Mouse (Mus musculus) forebrain, embryonic 16.5 days (tissue): ENCODE measurements at regions not wholly inside any gene's neighbourhood (a gene's known extent, or its start where the extent isn't known, plus 50 kb on each side); places are given as distances from the start of the nearest gene placed in this dataset.

Experiments
- ATAC-seq: fragments of 200-750 bp; cut with Nextera tagmentation; 2 replicates; pipeline ENCODE4 v1.8.0; 2017; ENCODE audit warnings: mild to moderate bottlenecking, moderate library complexity
- H3K27ac ChIP-seq: fragments of 300-500 bp; sonication (generic); 2 replicates; pipeline ENCODE4 v1.5.1; 2014; ENCODE audit warnings: low read length, control low read depth
- H3K27me3 ChIP-seq: fragments of 300-500 bp; sonication (generic); replicated peaks from 2 replicates; pipeline ENCODE4 v1.6.1; 2014; ENCODE audit warnings: low read length; ENCODE audit not compliant: control insufficient read depth, insufficient read depth
- H3K36me3 ChIP-seq: fragments of 300-500 bp; sonication (generic); 2 replicates; pipeline ENCODE4 v1.6.1; 2014; ENCODE audit not compliant: control insufficient read depth, insufficient read depth
- H3K4me1 ChIP-seq: fragments of 300-500 bp; sonication (generic); replicated peaks from 2 replicates; pipeline ENCODE4 v1.6.1; 2014; ENCODE audit warnings: low read length; ENCODE audit not compliant: control insufficient read depth, insufficient read depth
- H3K4me2 ChIP-seq: fragments of 300-500 bp; sonication (generic); 2 replicates; pipeline ENCODE4 v1.6.1; 2014; ENCODE audit warnings: mild to moderate bottlenecking, low read length, control low read depth
- H3K4me3 ChIP-seq: fragments of 300-500 bp; sonication (generic); replicated peaks from 2 replicates; pipeline ENCODE4 v1.5.1; 2014; ENCODE audit warnings: mild to moderate bottlenecking, low read length, control low read depth
- H3K9ac ChIP-seq: fragments of 300-500 bp; sonication (generic); replicated peaks from 2 replicates; pipeline ENCODE4 v1.6.1; 2014; ENCODE audit warnings: low read depth, low read length, control low read depth
- H3K9me3 ChIP-seq: fragments of 300-500 bp; sonication (generic); 2 replicates; pipeline ENCODE4 v1.6.1; 2016; ENCODE audit warnings: low read length; ENCODE audit not compliant: control insufficient read depth
- WGBS: fragments of 180-500 bp; shearing (Covaris S2); extraction: QIAGEN DNeasy Blood & Tissue Kit; methylation state at CpG from one replicate; pipeline ENCODE4 v1.1.7; 2014; 5-methylcytosine and 5-hydroxymethylcytosine counted together

- Histone ChIP-seq H3K4me1 (no peaks in the 10 kb centered on the region), H3K4me2 (no peak overlapping the region), H3K9me3 (no peaks in the 10 kb centered on the region), H3K27me3 (no peaks in the 10 kb centered on the region), H3K36me3 (no peaks in the 10 kb centered on the region), H3K27ac (no peak overlapping the region), H3K4me3 (no peak overlapping the region), H3K9ac (no peak overlapping the region)
- ATAC-seq: no peak
- 61% methylated on average over 2 of the region's 2 CpGs for WGBS
Measured at GRCm38 (mm10) chr16:71197523-71197922, 883.8 kb downstream of the Gbe1 start.

DNA sequence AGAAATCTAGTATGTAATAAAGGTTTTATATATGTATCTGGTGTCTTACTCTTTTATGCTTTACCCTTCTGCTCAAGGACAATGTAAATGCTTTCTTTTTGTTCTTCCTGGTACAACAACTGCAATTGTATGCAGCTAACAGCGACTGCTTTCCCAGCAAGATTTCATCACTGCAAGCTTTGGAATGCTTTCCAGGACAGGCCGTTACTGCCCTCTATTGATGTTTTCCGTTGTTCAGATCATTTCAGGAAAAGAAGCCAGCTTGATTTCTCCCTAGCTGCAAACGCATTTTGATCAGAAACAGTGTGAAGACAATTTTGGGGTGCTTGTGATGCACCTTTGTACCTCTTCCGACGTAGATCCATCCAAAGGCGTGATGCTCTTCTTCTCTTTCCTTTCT lies 895.1 kb downstream of the Gbe1 start:
- Histone ChIP-seq H3K9me3 (no peaks in the 10 kb centered on the region), H3K36me3 (no peaks in the 10 kb centered on the region), H3K9ac (no peak overlapping the region), H3K27me3 (no peaks in the 10 kb centered on the region), H3K4me2 (no peak overlapping the region), H3K4me1 (no peaks in the 10 kb centered on the region), H3K27ac (no peak overlapping the region), H3K4me3 (no peak overlapping the region)
- no peak for ATAC-seq
- 50% methylated on average over 7 of the region's 7 CpGs for WGBS

- Histone ChIP-seq H3K36me3 (no peaks in the 10 kb centered on the region), H3K4me2 (no peak overlapping the region), H3K9ac (no peak overlapping the region), H3K4me1 (peaks cover 3% of the 10 kb centered on the region; the same call in 1 of the 2 replicates), H3K27me3 (no peaks in the 10 kb centered on the region), H3K4me3 (no peak overlapping the region), H3K27ac (no peak overlapping the region), H3K9me3 (no peaks in the 10 kb centered on the region)
- ATAC-seq: 0 out of 2 replicates have a peak, but pooled peaks have one; percentile 59
- WGBS: 19% methylated on average over 6 of the region's 6 CpGs
Measured at GRCm38 (mm10) chr16:71224469-71224868, 910.7 kb downstream of the Gbe1 start.

DNA sequence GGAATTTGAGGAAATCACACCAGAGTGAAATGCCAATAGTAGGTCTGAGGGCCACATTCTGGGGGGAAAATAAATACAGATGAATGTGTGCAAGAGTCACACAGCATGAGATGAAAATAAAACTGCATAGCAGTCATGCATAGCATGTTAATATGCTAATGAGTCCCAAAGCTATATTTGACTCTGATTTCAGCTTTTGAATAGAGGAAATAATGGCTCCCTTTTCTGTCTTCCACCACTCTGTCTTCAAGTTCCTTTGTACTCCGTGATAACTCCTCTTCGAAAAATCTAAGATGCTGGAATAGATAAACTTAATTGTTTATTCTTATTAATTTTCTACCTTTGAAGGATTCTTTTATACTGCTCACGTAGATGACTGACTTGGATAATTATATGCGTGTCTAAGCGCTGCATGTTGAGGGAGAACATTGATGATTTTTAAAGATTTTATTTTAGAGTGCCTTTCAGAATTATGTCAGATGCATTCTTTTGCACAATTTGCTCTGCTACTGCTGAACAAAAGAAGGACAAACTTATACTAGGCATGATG lies 916.4 kb downstream of the Gbe1 start:
- H3K36me3 ChIP-seq: no peaks in the 10 kb centered on the region
- H3K4me2 ChIP-seq: no peak overlapping the region
- H3K9ac ChIP-seq: no peak overlapping the region
- no peak overlapping the region for H3K4me3 ChIP-seq
- no peaks in the 10 kb centered on the region for H3K4me1 ChIP-seq
- no peaks in the 10 kb centered on the region for H3K9me3 ChIP-seq
- 73% methylated on average over 5 of the region's 5 CpGs for WGBS
- 0 out of 2 replicates have a peak overlapping the region, but pooled peaks have one; percentile 37 for H3K27ac ChIP-seq
- peak; percentile 67; the same call in 1 of the 2 replicates for ATAC-seq
- H3K27me3 ChIP-seq: no peaks in the 10 kb centered on the region

DNA sequence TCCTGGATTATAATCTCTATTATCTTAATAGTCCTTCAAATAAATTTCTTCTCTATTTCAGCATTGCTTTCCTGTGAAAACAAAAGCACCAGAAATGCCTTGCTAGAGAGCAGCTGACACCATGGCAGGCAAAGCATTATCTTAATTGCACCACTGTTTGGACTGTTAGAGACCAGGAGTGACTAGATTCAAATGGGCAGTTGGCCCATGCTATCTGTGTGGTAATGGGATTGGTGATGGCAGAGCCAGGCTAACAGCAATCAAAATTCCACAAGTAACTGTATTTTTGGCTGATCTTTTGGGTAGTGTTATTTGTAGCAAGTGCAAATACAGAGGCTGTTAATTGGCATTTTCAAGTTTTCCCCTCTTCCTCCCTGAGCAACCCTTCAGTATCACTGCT lies 929.3 kb downstream of the Gbe1 start:
- no peaks in the 10 kb centered on the region for H3K27me3 ChIP-seq
- H3K4me3 ChIP-seq: no peak overlapping the region
- no peak overlapping the region for H3K9ac ChIP-seq
- no peaks in the 10 kb centered on the region for H3K9me3 ChIP-seq
- no peak overlapping the region for H3K4me2 ChIP-seq
- peak; percentile 73 for ATAC-seq
- H3K36me3 ChIP-seq: no peaks in the 10 kb centered on the region
- no peak overlapping the region for H3K27ac ChIP-seq
- no peaks in the 10 kb centered on the region; the same call in 1 of the 2 replicates for H3K4me1 ChIP-seq

DNA sequence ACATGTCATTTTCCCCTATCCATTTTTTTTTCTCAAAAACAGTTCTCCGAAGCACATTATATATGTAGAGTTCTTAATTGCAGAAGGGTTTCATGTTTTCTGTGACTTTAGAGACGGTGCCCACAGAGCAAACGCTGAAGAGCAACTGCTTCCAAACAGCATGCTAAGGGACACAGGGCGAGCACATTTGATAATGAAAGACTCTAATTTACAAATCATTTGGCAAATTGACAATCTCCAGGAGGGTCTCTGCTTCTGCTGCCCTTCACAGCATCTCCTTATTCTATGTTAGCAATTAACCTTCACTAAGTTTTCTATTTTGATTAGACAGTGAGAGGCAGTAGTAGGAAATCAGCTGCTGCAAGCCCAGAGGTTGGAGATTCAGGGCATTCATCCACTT lies 929.7 kb downstream of the Gbe1 start:
- ATAC-seq: peak; percentile 24; the same call in 1 of the 2 replicates
- Histone ChIP-seq H3K27ac (no peak overlapping the region), H3K4me3 (no peak overlapping the region), H3K9ac (no peak overlapping the region), H3K9me3 (no peaks in the 10 kb centered on the region), H3K36me3 (no peaks in the 10 kb centered on the region), H3K4me2 (no peak overlapping the region), H3K4me1 (no peaks in the 10 kb centered on the region; the same call in 1 of the 2 replicates), H3K27me3 (no peaks in the 10 kb centered on the region)
- WGBS: 24% methylated on average over 4 of the region's 4 CpGs

GRCm38 (mm10) chr16:71247516-71248139 lies 933.9 kb downstream of the Gbe1 start:
- H3K9me3 ChIP-seq: no peaks in the 10 kb centered on the region
- peak; percentile 69 for ATAC-seq
- H3K27me3 ChIP-seq: no peaks in the 10 kb centered on the region
- no peaks in the 10 kb centered on the region for H3K36me3 ChIP-seq
- H3K4me2 ChIP-seq: no peak overlapping the region
- 35% methylated on average over 9 of the region's 9 CpGs for WGBS
- no peak overlapping the region for H3K27ac ChIP-seq
- H3K4me3 ChIP-seq: no peak overlapping the region
- H3K9ac ChIP-seq: no peak overlapping the region
- H3K4me1 ChIP-seq: no peaks in the 10 kb centered on the region; the same call in 1 of the 2 replicates

DNA sequence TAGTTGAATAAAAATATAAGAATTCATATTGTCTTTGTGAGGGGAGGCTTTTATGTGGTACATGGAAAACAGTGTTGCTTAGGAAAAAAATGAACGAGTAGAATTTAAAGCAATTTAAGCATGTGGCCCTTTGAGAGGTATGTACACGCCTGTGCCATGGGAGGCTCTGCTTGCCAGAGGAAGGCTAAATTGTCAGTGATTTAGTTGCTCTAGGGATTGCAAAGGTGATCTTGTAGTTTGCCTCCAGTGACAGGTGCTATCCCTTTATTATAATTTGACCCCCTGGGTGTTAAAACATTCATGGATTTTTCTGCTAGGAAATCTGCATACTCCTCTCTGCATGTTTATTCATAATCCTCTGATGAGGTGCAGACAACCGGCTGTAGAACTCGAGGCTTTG lies 942.0 kb downstream of the Gbe1 start:
- H3K4me1 ChIP-seq: no peaks in the 10 kb centered on the region
- H3K4me3 ChIP-seq: no peak overlapping the region
- H3K36me3 ChIP-seq: no peaks in the 10 kb centered on the region
- 48% methylated on average over 4 of the region's 4 CpGs for WGBS
- no peaks in the 10 kb centered on the region for H3K9me3 ChIP-seq
- no peak overlapping the region for H3K9ac ChIP-seq
- no peak overlapping the region for H3K27ac ChIP-seq
- no peaks in the 10 kb centered on the region for H3K27me3 ChIP-seq
- H3K4me2 ChIP-seq: no peak overlapping the region
- no peak for ATAC-seq

DNA sequence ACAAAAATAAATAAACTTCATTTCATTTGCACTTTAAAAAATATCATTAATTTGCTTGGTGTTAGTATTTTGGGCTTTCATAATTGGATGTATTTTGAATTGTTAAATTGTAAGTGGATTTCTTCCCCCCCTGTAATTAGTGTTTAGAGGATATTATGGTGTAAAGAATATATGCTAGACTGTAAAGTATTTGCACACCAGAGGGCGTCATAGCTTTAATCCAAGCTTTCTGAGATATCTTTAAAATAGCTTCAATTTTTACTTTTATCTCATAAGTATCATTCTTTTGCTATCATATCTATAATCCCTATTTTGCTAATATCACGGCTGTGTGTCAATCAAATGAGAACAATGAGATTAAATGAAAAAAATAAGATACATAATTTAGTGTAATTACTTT lies 942.4 kb downstream of the Gbe1 start:
- Histone ChIP-seq H3K27me3 (no peaks in the 10 kb centered on the region), H3K4me2 (no peak overlapping the region), H3K9ac (no peak overlapping the region), H3K36me3 (no peaks in the 10 kb centered on the region), H3K27ac (no peak overlapping the region), H3K4me3 (no peak overlapping the region), H3K4me1 (no peaks in the 10 kb centered on the region), H3K9me3 (no peaks in the 10 kb centered on the region)
- 68% methylated on average over 2 of the region's 2 CpGs for WGBS
- ATAC-seq: no peak
